Mouse (Mus musculus) liver, embryonic 14.5 days (tissue): ENCODE results near the gene Creb5. TPM values are rescaled to one million over a fixed set of nuclear protein-coding genes. Genes with fewer than 3 reads are reported as not detected.

Source experiments
- ATAC-seq: fragments of 200-750 bp; cut with Nextera tagmentation; 2 replicates; pipeline ENCODE4 v1.8.0; 2017; ENCODE audit warnings: moderate number of reproducible peaks, mild to moderate bottlenecking, moderate library complexity; ENCODE audit not compliant: insufficient read depth
- DNase-seq, 3 experiments: peaks; one replicate each; pipeline ENCODE4 v3.0.0-alpha.2; 2012 to 2013; ENCODE audit warnings: low read depth in 3 of 3, low spot score in 3 of 3
- H3K27ac ChIP-seq: fragments of 300-500 bp; sonication (generic); 2 replicates; pipeline ENCODE4 v1.5.1; 2014; ENCODE audit warnings: moderate library complexity, mild to moderate bottlenecking, control low read depth, inconsistent platforms
- H3K27me3 ChIP-seq: fragments of 300-500 bp; sonication (generic); 2 replicates; pipeline ENCODE4 v1.6.1; 2014; ENCODE audit warnings: mild to moderate bottlenecking, low read length, moderate library complexity; ENCODE audit not compliant: control insufficient read depth, insufficient read depth
- H3K36me3 ChIP-seq: fragments of 300-500 bp; sonication (generic); replicated peaks from 2 replicates; pipeline ENCODE4 v1.6.1; 2014; ENCODE audit warnings: low read depth; ENCODE audit not compliant: control insufficient read depth, insufficient read depth
- H3K4me1 ChIP-seq, 2 experiments: fragments of 200-500 bp in 1 of 2; fragments of 300-500 bp in 1 of 2; sonication (generic) in 1 of 2; replicated peaks; 2 replicates each; pipeline ENCODE4 v1.6.1; 2012 to 2014; ENCODE audit warnings: antibody characterized with exemption in 1 of 2, inconsistent platforms in 1 of 2, low read length in 1 of 2; ENCODE audit not compliant: control insufficient read depth in 2 of 2, insufficient read depth in 2 of 2
- H3K4me2 ChIP-seq: fragments of 300-500 bp; sonication (generic); 2 replicates; pipeline ENCODE4 v1.6.1; 2014; ENCODE audit warnings: low read depth, mild to moderate bottlenecking, control low read depth, moderate library complexity
- H3K4me3 ChIP-seq, 2 experiments: fragments of 200-500 bp in 1 of 2; fragments of 300-500 bp in 1 of 2; sonication (generic) in 1 of 2; 2 replicates each; pipeline ENCODE4 v1.5.1; 2012 to 2014; ENCODE audit warnings: low read depth in 2 of 2, low read length in 2 of 2, mild to moderate bottlenecking in 2 of 2, control low read depth in 1 of 2, inconsistent platforms in 1 of 2, moderate library complexity in 1 of 2; ENCODE audit not compliant: insufficient read depth in 1 of 2
- H3K9ac ChIP-seq: fragments of 300-500 bp; sonication (generic); replicated peaks from 2 replicates; pipeline ENCODE4 v1.6.1; 2014; ENCODE audit warnings: mild to moderate bottlenecking, control low read depth, moderate library complexity
- H3K9me3 ChIP-seq: fragments of 300-500 bp; sonication (generic); 2 replicates; pipeline ENCODE4 v1.6.1; 2016; ENCODE audit warnings: low read length, mixed read lengths; ENCODE audit not compliant: control insufficient read depth
- CTCF ChIP-seq: IDR thresholded peaks from 2 replicates; pipeline ENCODE4 v1.5.1; 2016; ENCODE audit warnings: antibody characterized with exemption, low read depth, control low read depth
- EP300 ChIP-seq: IDR thresholded peaks from 2 replicates; pipeline ENCODE4 v1.6.1; 2016; ENCODE audit warnings: antibody characterized with exemption, low read depth
- WGBS: fragments of 180-500 bp; shearing (Covaris S2); extraction: QIAGEN DNeasy Blood & Tissue Kit; methylation state at CpG from one replicate; pipeline ENCODE4 v1.1.7; 2014; ENCODE audit not compliant: insufficient replicate concordance; 5-methylcytosine and 5-hydroxymethylcytosine counted together
- polyA plus RNA-seq, 2 experiments: library from polyadenylated mRNA; depleted of rRNA in 1 of 2; stranded (reverse) in 1 of 2; unstranded in 1 of 2; fragments of >200 nt; fragmentation: Nextera tagmentation in 1 of 2; extraction: Ambion mirVana in 1 of 2; gene quantifications; 2 replicates each; pipeline versions ENCODE4 v1.2.1 to v1.2.3; 2012 to 2014

Creb5 gene
- polyA plus RNA-seq, 2 experiments = 0.04 to 0.06 TPM

DNA sequence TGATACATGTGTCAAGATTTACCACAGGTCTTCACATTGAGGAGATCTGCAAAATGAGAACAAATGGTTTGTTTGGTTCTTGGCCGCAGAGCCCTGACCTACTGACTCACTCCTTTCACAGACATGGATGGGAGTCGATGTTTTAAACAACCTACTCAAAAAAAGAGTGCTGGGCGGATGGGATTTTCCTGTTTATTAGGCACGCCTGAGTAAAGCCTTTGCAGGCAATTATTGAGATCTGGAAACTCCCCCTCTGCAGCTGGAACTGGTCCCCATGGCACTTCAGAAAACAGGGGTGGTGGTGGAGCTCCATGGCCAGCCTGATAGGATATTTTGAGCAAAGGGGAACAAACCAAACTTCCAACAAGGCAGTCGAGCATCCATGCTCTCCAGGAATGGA is 258.9 kb downstream of the Creb5 start:
- Histone ChIP-seq H3K4me1 (no peaks in the 10 kb centered on the region), H3K9me3 (no peaks in the 10 kb centered on the region), H3K27ac (no peak overlapping the region), H3K4me2 (no peak overlapping the region), H3K27me3 (no peaks in the 10 kb centered on the region), H3K9ac (no peak overlapping the region), H3K4me3 (no peak overlapping the region), H3K36me3 (no peaks in the 10 kb centered on the region)
- ATAC-seq (no peak), DNase-seq (no peak)
- TF ChIP-seq CTCF (no peak), EP300 (no peak)
- WGBS = 35% methylated on average over 5 of the region's 5 CpGs

DNA sequence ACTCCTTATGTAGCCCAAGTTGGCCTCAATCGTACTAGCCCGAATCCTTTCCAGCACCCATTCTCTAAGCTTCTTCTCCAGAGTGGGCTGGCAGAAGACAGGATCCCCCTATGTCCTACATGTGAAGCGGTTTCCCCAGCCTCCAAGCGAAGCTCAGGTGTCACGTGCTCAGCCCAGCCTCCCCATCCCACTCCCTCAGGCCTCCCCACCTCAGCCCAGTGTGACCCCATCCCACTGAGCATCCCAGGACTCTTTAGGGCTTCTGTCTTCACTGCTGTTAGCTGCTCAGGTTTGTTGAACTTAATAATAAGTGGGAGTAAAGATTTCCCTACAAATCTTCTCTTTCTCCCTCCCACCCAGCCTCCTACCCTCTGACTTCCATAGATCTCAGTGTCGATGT is 261.2 kb downstream of the Creb5 start:
- no peak for ATAC-seq
- TF ChIP-seq EP300 (no peak), CTCF (no peak)
- WGBS = 60% methylated on average over 6 of the region's 6 CpGs

DNA sequence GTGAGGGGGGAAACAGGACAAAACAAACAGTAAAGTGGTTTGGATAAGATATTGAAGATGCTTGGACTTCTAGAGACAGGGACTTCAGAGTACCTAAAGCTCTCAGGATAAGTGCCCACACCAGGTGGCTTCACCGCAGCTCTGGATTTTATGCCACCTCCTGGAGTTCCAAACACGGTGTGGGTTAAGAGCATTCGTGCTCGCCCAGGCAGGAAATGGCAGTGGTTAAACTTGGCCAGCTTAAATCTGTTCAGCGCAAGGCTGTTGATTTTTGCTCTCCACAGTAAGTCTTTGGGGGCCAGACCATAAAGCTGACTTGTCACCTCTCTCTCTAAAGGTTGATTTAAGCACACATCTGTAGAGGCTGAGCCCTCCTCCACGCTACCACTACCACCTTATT is 262.3 kb downstream of the Creb5 start:
- H3K27me3 ChIP-seq = no peaks in the 10 kb centered on the region
- no peak overlapping the region for H3K27ac ChIP-seq
- no peak overlapping the region for H3K9ac ChIP-seq
- ATAC-seq (no peak), DNase-seq (no peak)
- 28% methylated on average over 6 of the region's 6 CpGs for WGBS
- H3K4me3 ChIP-seq = no peak overlapping the region
- no peaks in the 10 kb centered on the region for H3K4me1 ChIP-seq
- H3K36me3 ChIP-seq = no peaks in the 10 kb centered on the region
- no peaks in the 10 kb centered on the region for H3K9me3 ChIP-seq
- TF ChIP-seq CTCF = no peak
- no peak for TF ChIP-seq EP300
- no peak overlapping the region for H3K4me2 ChIP-seq

More for the DNA sequence above, 261.2 kb downstream of the Creb5 start:
- H3K4me3 ChIP-seq = no peak overlapping the region
- H3K36me3 ChIP-seq = no peaks in the 10 kb centered on the region
- H3K4me1 ChIP-seq = no peaks in the 10 kb centered on the region
- H3K4me2 ChIP-seq = no peak overlapping the region
- H3K27ac ChIP-seq = no peak overlapping the region
- no peak for DNase-seq
- H3K27me3 ChIP-seq = no peaks in the 10 kb centered on the region
- H3K9me3 ChIP-seq = no peaks in the 10 kb centered on the region
- no peak overlapping the region for H3K9ac ChIP-seq

DNA sequence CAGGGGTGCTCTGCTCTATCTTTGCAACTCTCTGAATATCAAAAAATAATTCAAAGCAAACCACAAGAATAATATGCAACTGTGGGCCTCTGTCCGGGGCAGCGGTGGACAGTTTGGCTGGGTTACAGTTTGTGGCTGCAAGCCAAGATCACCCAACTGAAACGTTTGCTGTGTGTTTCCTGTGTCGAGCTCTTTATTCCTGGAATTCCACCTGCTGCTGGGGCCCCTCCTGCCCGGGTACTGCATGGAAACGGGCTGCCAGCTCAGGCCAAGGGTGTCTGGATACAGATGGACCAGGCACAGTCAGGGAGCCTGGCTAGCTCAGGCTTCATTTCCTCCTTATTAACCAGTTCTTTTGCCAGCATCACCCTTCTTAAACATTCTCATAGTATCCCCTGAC is 269.0 kb downstream of the Creb5 start:
- Histone ChIP-seq H3K36me3 (no peaks in the 10 kb centered on the region), H3K4me3 (no peak overlapping the region), H3K4me2 (no peak overlapping the region), H3K27ac (no peak overlapping the region), H3K4me1 (no peaks in the 10 kb centered on the region), H3K9me3 (no peaks in the 10 kb centered on the region), H3K27me3 (no peaks in the 10 kb centered on the region), H3K9ac (no peak overlapping the region)
- no peak for TF ChIP-seq CTCF
- TF ChIP-seq EP300 = no peak
- 38% methylated on average over 6 of the region's 6 CpGs for WGBS
- no peak for DNase-seq
- ATAC-seq = no peak

DNA sequence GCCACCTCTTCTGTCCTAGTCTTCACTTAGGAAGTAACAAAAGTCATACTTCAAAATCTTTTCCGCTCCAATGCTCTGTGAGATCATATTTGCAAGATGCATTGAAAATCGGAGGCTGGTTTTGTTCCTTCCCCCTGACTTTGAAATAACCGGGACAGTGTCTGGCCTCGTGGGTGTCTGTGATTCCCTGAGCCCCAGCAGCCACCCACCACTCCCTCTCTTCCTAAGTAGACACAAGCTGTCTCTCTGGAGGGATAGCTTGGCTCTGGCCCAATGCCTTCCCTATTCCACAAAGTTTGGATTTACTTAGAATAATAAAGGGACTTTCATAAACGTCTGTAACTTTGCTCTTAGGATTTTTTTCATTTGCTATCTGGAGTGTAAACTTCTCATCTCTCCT is 273.9 kb downstream of the Creb5 start:
- no peaks in the 10 kb centered on the region for H3K36me3 ChIP-seq
- H3K9ac ChIP-seq = no peak overlapping the region
- TF ChIP-seq EP300 = no peak
- TF ChIP-seq CTCF = no peak
- DNase-seq (no peak), ATAC-seq (no peak)
- WGBS = 60% methylated on average over 5 of the region's 5 CpGs
- H3K4me1 ChIP-seq = no peaks in the 10 kb centered on the region
- no peaks in the 10 kb centered on the region for H3K9me3 ChIP-seq
- H3K4me3 ChIP-seq = no peak overlapping the region
- H3K4me2 ChIP-seq = no peak overlapping the region
- no peaks in the 10 kb centered on the region for H3K27me3 ChIP-seq
- no peak overlapping the region for H3K27ac ChIP-seq

DNA sequence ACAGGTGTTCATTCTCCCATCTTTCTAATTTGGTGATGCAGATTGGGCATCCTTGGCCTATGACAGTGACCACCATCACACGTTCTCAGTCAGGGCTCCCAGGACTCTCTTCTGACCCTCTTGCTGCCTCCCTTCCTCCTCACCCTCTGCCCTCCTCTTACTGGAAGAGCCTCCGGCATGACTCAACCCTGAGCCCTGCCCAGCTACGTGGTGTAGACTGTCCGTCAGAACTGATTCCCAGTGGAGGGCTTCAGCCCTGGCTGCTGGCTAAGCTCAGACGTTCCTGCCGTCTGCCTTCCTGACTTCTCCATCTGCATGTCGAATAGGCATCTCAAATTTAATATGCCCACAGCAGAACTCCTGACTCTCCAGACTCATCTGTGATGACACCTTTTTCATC is 275.5 kb downstream of the Creb5 start:
- 59% methylated on average over 7 of the region's 7 CpGs for WGBS
- H3K4me2 ChIP-seq = no peak overlapping the region
- no peak overlapping the region for H3K9ac ChIP-seq
- no peaks in the 10 kb centered on the region for H3K27me3 ChIP-seq
- no peak for DNase-seq
- TF ChIP-seq EP300 (no peak), CTCF (no peak)
- ATAC-seq = no peak
- H3K9me3 ChIP-seq = no peaks in the 10 kb centered on the region
- H3K4me3 ChIP-seq = no peak overlapping the region
- H3K4me1 ChIP-seq = no peaks in the 10 kb centered on the region
- H3K27ac ChIP-seq = no peak overlapping the region
- no peaks in the 10 kb centered on the region for H3K36me3 ChIP-seq
